Mouse (Mus musculus): ENCODE measurements around the gene Abcc1. TPM values are rescaled to one million over a fixed set of nuclear protein-coding genes. Genes with fewer than 3 reads are reported as not detected.

The Abcc1 gene
- polyA plus RNA-seq, 1 experiment from 2014 or later, result 7.6 TPM

DNA sequence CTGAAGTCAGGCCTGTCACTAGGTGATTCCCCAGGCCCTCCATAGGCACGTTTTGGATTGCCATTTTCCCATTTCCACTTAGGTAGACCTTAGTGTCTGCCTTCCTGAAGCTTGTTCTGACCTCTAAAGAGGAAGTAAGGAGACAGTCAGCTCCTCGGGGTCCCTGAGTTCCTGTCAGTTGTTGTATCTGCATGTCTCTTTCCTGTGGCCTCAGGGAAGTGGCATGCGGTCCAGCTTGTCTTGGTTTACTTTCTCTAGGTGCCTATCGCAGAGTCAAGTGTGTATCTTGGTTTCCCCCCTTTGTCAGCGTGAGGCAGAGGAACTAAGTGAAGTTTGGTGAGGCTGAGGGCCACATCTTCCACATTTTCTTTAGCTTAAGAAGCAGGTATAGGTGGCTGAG is 17.3 kb downstream of the Abcc1 start:
- H3K27ac ChIP-seq (replicated peaks), result no peak overlapping the region
- no peaks in the 10 kb centered on the region for H3K27me3 ChIP-seq
- no peak for ATAC-seq (ENCODE audit: low FRiP score, low read depth)
- H3K9ac ChIP-seq (replicated peaks), result no peak overlapping the region
- no peaks in the 10 kb centered on the region for H3K9me3 ChIP-seq
- 88% methylated on average over 5 of the region's 5 CpGs for WGBS
- no peak overlapping the region for H3K4me3 ChIP-seq
- no peaks in the 10 kb centered on the region for H3K36me3 ChIP-seq
- no peaks in the 10 kb centered on the region for H3K4me1 ChIP-seq
- no peak overlapping the region for H3K4me2 ChIP-seq (replicated peaks)

DNA sequence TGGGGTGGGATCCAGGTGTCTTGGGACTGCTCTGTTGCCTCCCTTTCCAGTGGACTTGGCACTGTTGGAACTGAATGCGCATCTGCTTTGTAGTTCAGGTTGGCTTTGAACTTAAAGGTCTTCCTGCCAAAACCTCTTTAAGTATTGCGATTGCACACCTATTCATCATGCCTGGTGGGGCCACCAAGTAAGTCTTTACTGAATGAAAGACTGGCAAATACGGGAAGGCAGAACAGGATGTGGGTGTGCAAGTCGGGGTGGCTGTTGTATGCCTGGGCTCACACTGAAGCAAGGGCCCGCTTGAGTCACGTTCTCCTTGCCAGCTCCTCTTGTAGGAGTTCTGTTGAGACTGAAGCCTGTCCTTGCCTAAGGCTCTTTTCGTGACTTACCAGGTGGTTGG is 18.5 kb downstream of the Abcc1 start:
- H3K27ac ChIP-seq (replicated peaks), result no peak overlapping the region
- no peaks in the 10 kb centered on the region for H3K4me1 ChIP-seq
- no peak overlapping the region for H3K4me2 ChIP-seq (replicated peaks)
- 92% methylated on average over 7 of the region's 7 CpGs for WGBS
- no peak overlapping the region for H3K4me3 ChIP-seq
- no peaks in the 10 kb centered on the region for H3K9me3 ChIP-seq
- H3K27me3 ChIP-seq, result no peaks in the 10 kb centered on the region
- H3K36me3 ChIP-seq, result no peaks in the 10 kb centered on the region
- no peak overlapping the region for H3K9ac ChIP-seq (replicated peaks)
- ATAC-seq (ENCODE audit: low FRiP score, low read depth), result no peak

DNA sequence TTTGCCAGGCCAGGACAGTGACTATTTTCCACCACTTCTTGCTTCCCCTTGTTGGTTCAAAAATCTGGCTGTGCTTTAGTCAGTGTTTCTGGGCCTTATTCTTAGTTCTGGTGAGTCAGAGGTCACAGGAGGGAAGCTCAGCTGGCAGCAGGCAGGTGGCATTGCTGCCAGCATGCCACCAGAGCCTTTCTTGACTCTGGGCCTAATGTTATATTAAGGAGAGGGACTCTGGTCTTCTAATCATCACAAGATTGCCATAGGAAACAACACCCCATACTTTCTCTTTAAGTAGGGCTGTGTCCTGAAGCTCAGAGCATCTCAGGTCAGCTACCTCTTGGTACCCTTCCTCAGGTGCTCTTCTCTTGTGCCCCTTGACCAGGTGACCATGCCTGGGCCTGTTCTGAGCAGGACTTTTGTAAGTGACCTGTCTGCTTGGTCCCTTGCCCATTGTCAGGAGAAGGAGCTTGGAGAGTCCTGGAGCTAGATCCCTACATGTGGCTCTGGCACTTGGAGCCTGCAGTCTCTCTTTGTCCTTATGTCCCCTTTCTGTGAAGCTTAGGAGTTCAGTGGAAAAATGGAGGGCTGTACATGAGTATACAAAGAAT is 19.8 kb downstream of the Abcc1 start:
- no peaks in the 10 kb centered on the region for H3K4me1 ChIP-seq
- H3K27me3 ChIP-seq, result no peaks in the 10 kb centered on the region
- no peak for ATAC-seq (ENCODE audit: low FRiP score, low read depth)
- H3K36me3 ChIP-seq, result no peaks in the 10 kb centered on the region
- H3K9me3 ChIP-seq, result no peaks in the 10 kb centered on the region
- H3K4me3 ChIP-seq, result no peak overlapping the region
- H3K4me2 ChIP-seq (replicated peaks), result no peak overlapping the region
- H3K9ac ChIP-seq (replicated peaks), result no peak overlapping the region
- H3K27ac ChIP-seq (replicated peaks), result no peak overlapping the region

- no peak overlapping the region for H3K27ac ChIP-seq (replicated peaks)
- H3K9me3 ChIP-seq, result no peaks in the 10 kb centered on the region
- ATAC-seq (ENCODE audit: low FRiP score, low read depth), result no peak
- H3K4me2 ChIP-seq (replicated peaks), result no peak overlapping the region
- no peaks in the 10 kb centered on the region for H3K36me3 ChIP-seq
- no peaks in the 10 kb centered on the region for H3K4me1 ChIP-seq
- WGBS, result 92% methylated on average over 4 of the region's 4 CpGs
- no peak overlapping the region for H3K4me3 ChIP-seq
- H3K27me3 ChIP-seq, result no peaks in the 10 kb centered on the region
- H3K9ac ChIP-seq (replicated peaks), result no peak overlapping the region
Measured at GRCm38 (mm10) chr16:14399303-14399702, 37.9 kb downstream of the Abcc1 start.

GRCm38 (mm10) chr16:14403507-14403906 is 42.1 kb downstream of the Abcc1 start:
- H3K36me3 ChIP-seq, result peaks cover 23% of the 10 kb centered on the region
- 91% methylated on average over 2 of the region's 2 CpGs for WGBS
- no peak overlapping the region for H3K4me2 ChIP-seq (replicated peaks)
- no peak for ATAC-seq (ENCODE audit: low FRiP score, low read depth)
- H3K27me3 ChIP-seq, result no peaks in the 10 kb centered on the region
- H3K4me3 ChIP-seq, result no peak overlapping the region
- H3K4me1 ChIP-seq, result no peaks in the 10 kb centered on the region
- H3K27ac ChIP-seq (replicated peaks), result no peak overlapping the region
- H3K9ac ChIP-seq (replicated peaks), result no peak overlapping the region
- no peaks in the 10 kb centered on the region for H3K9me3 ChIP-seq

GRCm38 (mm10) chr16:14405636-14406035 is 44.3 kb downstream of the Abcc1 start:
- H3K9ac ChIP-seq (replicated peaks), result no peak overlapping the region
- H3K4me2 ChIP-seq (replicated peaks), result no peak overlapping the region
- H3K36me3 ChIP-seq, result peaks cover 25% of the 10 kb centered on the region
- no peak overlapping the region for H3K4me3 ChIP-seq
- no peak overlapping the region for H3K27ac ChIP-seq (replicated peaks)
- no peak for ATAC-seq (ENCODE audit: low FRiP score, low read depth)
- 95% methylated on average over 6 of the region's 6 CpGs for WGBS
- H3K27me3 ChIP-seq, result no peaks in the 10 kb centered on the region
- H3K4me1 ChIP-seq, result no peaks in the 10 kb centered on the region
- no peaks in the 10 kb centered on the region for H3K9me3 ChIP-seq

- H3K36me3 ChIP-seq, result peaks cover 44% of the 10 kb centered on the region
- WGBS, result 98% methylated on average over 2 of the region's 2 CpGs
Measured at GRCm38 (mm10) chr16:14409124-14409523, 47.8 kb downstream of the Abcc1 start.

GRCm38 (mm10) chr16:14409776-14410175 is 48.4 kb downstream of the Abcc1 start:
- ATAC-seq (ENCODE audit: low FRiP score, low read depth), result no peak
- no peaks in the 10 kb centered on the region for H3K4me1 ChIP-seq
- WGBS, result 91% methylated on average over 3 of the region's 3 CpGs
- no peak overlapping the region for H3K4me3 ChIP-seq
- no peak overlapping the region for H3K27ac ChIP-seq (replicated peaks)
- H3K36me3 ChIP-seq, result peaks cover 42% of the 10 kb centered on the region
- H3K27me3 ChIP-seq, result no peaks in the 10 kb centered on the region
- no peak overlapping the region for H3K9ac ChIP-seq (replicated peaks)
- no peaks in the 10 kb centered on the region for H3K9me3 ChIP-seq
- no peak overlapping the region for H3K4me2 ChIP-seq (replicated peaks)

More at GRCm38 (mm10) chr16:14409124-14409523, 47.8 kb downstream of the Abcc1 start:
- H3K4me3 ChIP-seq, result no peak overlapping the region
- H3K9me3 ChIP-seq, result no peaks in the 10 kb centered on the region
- no peak overlapping the region for H3K9ac ChIP-seq (replicated peaks)
- H3K27me3 ChIP-seq, result no peaks in the 10 kb centered on the region
- no peak overlapping the region for H3K27ac ChIP-seq (replicated peaks)
- no peaks in the 10 kb centered on the region for H3K4me1 ChIP-seq
- no peak for ATAC-seq (ENCODE audit: low FRiP score, low read depth)
- no peak overlapping the region for H3K4me2 ChIP-seq (replicated peaks)

- Histone ChIP-seq H3K9ac (replicated peaks) (no peak overlapping the region), H3K4me2 (replicated peaks) (no peak overlapping the region), H3K4me3 (no peak overlapping the region), H3K27ac (replicated peaks) (no peak overlapping the region), H3K27me3 (no peaks in the 10 kb centered on the region), H3K4me1 (no peaks in the 10 kb centered on the region), H3K9me3 (no peaks in the 10 kb centered on the region), H3K36me3 (peaks cover 34% of the 10 kb centered on the region)
- ATAC-seq (ENCODE audit: low FRiP score, low read depth), result no peak
- 94% methylated on average over 7 of the region's 7 CpGs for WGBS
Measured at GRCm38 (mm10) chr16:14410611-14411010, 49.3 kb downstream of the Abcc1 start.

GRCm38 (mm10) chr16:14411156-14411555 is 49.8 kb downstream of the Abcc1 start:
- Histone ChIP-seq H3K9me3 (no peaks in the 10 kb centered on the region), H3K4me3 (no peak overlapping the region), H3K4me1 (no peaks in the 10 kb centered on the region), H3K27ac (replicated peaks) (no peak overlapping the region), H3K4me2 (replicated peaks) (no peak overlapping the region), H3K27me3 (no peaks in the 10 kb centered on the region), H3K9ac (replicated peaks) (no peak overlapping the region), H3K36me3 (peaks cover 33% of the 10 kb centered on the region; the same call in 1 of the 2 replicates)
- WGBS, result 93% methylated on average over 7 of the region's 7 CpGs
- ATAC-seq (ENCODE audit: low FRiP score, low read depth), result no peak

DNA sequence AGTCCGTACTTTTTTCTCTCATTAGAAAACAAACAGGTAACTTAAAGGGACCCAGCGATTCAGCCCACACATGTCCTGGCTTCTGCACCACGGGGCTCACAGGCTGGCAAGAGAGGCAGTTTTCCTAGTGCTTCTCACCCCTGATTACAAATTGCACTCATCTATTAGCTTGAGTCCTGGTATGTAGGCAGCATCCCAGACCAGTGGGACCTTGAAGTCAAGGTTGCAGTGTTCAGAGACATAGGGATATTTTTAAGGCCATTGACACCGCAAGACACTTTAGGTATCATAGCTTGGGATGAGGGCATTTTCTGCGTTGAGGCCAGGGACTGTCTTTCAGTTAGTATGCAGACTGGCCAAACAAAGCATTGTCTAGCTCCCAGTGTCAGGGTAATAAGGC is 51.2 kb downstream of the Abcc1 start:
- Histone ChIP-seq H3K9ac (replicated peaks) (no peak overlapping the region), H3K27ac (replicated peaks) (no peak overlapping the region), H3K4me1 (no peaks in the 10 kb centered on the region), H3K4me2 (replicated peaks) (no peak overlapping the region), H3K36me3 (0 out of 2 replicates have a peak, but pooled peaks cover 23% of the 10 kb centered on the region), H3K27me3 (no peaks in the 10 kb centered on the region), H3K9me3 (no peaks in the 10 kb centered on the region), H3K4me3 (no peak overlapping the region)
- ATAC-seq (ENCODE audit: low FRiP score, low read depth), result no peak
- 93% methylated on average over 5 of the region's 5 CpGs for whole genome bisulfite sequencing

GRCm38 (mm10) chr16:14415206-14415605 is 53.8 kb downstream of the Abcc1 start:
- WGBS, result 87% methylated on average over 9 of the region's 9 CpGs
- Histone ChIP-seq H3K36me3 (0 out of 2 replicates have a peak, but pooled peaks cover 25% of the 10 kb centered on the region), H3K27ac (replicated peaks) (no peak overlapping the region), H3K27me3 (no peaks in the 10 kb centered on the region), H3K4me1 (no peaks in the 10 kb centered on the region), H3K9ac (replicated peaks) (no peak overlapping the region), H3K9me3 (no peaks in the 10 kb centered on the region), H3K4me3 (no peak overlapping the region), H3K4me2 (replicated peaks) (no peak overlapping the region)
- no peak for ATAC-seq (ENCODE audit: low FRiP score, low read depth)
